Mouse (Mus musculus) heart, adult 2 months (tissue): ENCODE results near the gene Agbl4.

Source experiments
- CTCF ChIP-seq: fragments of 200-600 bp; IDR thresholded peaks from 2 replicates; pipeline ENCODE4 v1.8.1; 2022; ENCODE audit warnings: antibody characterized with exemption, mild to moderate bottlenecking, moderate library complexity
- EP300 ChIP-seq: fragments of 200-500 bp; IDR thresholded peaks from 2 replicates; pipeline ENCODE4 v1.6.1; 2011; ENCODE audit warnings: low read depth, low read length, control low read depth; ENCODE audit not compliant: insufficient read depth
- POLR2A ChIP-seq: fragments of 200-500 bp; IDR thresholded peaks from 2 replicates; pipeline ENCODE4 v1.6.1; 2011; ENCODE audit warnings: mild to moderate bottlenecking, low read depth, low read length, control low read depth; ENCODE audit not compliant: insufficient read depth

- TF ChIP-seq CTCF = no peak
- no peak for TF ChIP-seq POLR2A
- no peak for TF ChIP-seq EP300
These were observed 1086.0 kb downstream of the Agbl4 start for GRCm38 (mm10) chr4:111483499-111483898.
